Comparison of ENCODE assay signal across 9 mouse cellular contexts in genomic region chr11:96145622-96146270, GRCm38 (mm10). TPM values are rescaled to one million over a fixed set of nuclear protein-coding genes. Genes with fewer than 3 reads are reported as not detected.
DNase-seq lines count a peak whose midpoint lies in the region; ATAC-seq and TF ChIP-seq lines count a peak whose summit lies in the region.
"Had no signal": no experiment of that assay in that cellular context is flagged by ENCODE, and none has a peak within 500 bp of the region (broad histone marks: within the 10 kb centered on the region; RNA-seq: fewer than 3 reads in every experiment).

No protein-coding gene starts in this region.

- no peak for TF ChIP-seq POLR2A in ES-Bruce4 (IDR thresholded peaks at IDR 0.05; ENCODE audit: insufficient read depth, low read length)
- TF ChIP-seq POLR2A in bone marrow, adult 2 months (IDR thresholded peaks at IDR 0.05; ENCODE audit: borderline replicate concordance, control insufficient read depth, low read depth, low read length): no peak

- H3K36me3 ChIP-seq in ES-Bruce4 (ENCODE audit: control insufficient read depth, insufficient read depth, low read length, poor library complexity, severe bottlenecking): no peaks in the 10 kb centered on the region
- H3K36me3 ChIP-seq in forebrain, embryonic 13.5 days (ENCODE audit: poor library complexity, severe bottlenecking): no peaks in the 10 kb centered on the region
- H3K36me3 ChIP-seq in lung, embryonic 15.5 days: no peaks in the 10 kb centered on the region

- peak overlapping the region; percentile 43 for H3K4me2 ChIP-seq in forebrain, embryonic 13.5 days
- peak overlapping the region; percentile 44 for H3K4me2 ChIP-seq in lung, embryonic 15.5 days

- no peak overlapping the region for H3K27ac ChIP-seq in ES-Bruce4 (ENCODE audit: insufficient read depth, low read length)
- no peak overlapping the region for H3K27ac ChIP-seq in bone marrow, adult 2 months (ENCODE audit: control insufficient read depth, insufficient read depth, low read depth, low read length, poor library complexity)
- no peak overlapping the region for H3K27ac ChIP-seq in forebrain, embryonic 13.5 days
- H3K27ac ChIP-seq in lung, embryonic 15.5 days: no peak overlapping the region

- no peaks in the 10 kb centered on the region for H3K27me3 ChIP-seq in ES-Bruce4 (ENCODE audit: control insufficient read depth, insufficient read depth, low read length, poor library complexity, severe bottlenecking)
- H3K27me3 ChIP-seq in forebrain, embryonic 13.5 days: peaks cover 61% of the 10 kb centered on the region
- peaks cover 58% of the 10 kb centered on the region for H3K27me3 ChIP-seq in lung, embryonic 15.5 days

- no peak for ATAC-seq in forebrain, embryonic 13.5 days
- ATAC-seq in lung, embryonic 15.5 days (ENCODE audit: borderline replicate concordance, extremely low read depth, low FRiP score, low TSS enrichment): peak; percentile 62; the same call in 1 of the 2 replicates

- no peak for TF ChIP-seq EP300 in ES-Bruce4 (IDR thresholded peaks at IDR 0.05; ENCODE audit: insufficient read depth, low read depth, low read length)

- no peak overlapping the region for H3K4me3 ChIP-seq in ES-Bruce4 (ENCODE audit: low read depth, low read length)
- no peak overlapping the region for H3K4me3 ChIP-seq in bone marrow, adult 2 months (replicated peaks; ENCODE audit: control insufficient read depth, low read depth, low read length)
- peak overlapping the region; percentile 14; the same call in 1 of the 2 replicates for H3K4me3 ChIP-seq in forebrain, embryonic 13.5 days
- 0 out of 2 replicates have a peak overlapping the region, but pooled peaks have one; percentile 11 for H3K4me3 ChIP-seq in lung, embryonic 15.5 days

- H3K4me1 ChIP-seq in ES-Bruce4 (ENCODE audit: control insufficient read depth, insufficient read depth, low read length): peaks cover 3% of the 10 kb centered on the region
- H3K4me1 ChIP-seq in bone marrow, adult 2 months (ENCODE audit: control insufficient read depth, insufficient read depth, low read length): no peaks in the 10 kb centered on the region
- peaks cover 4% of the 10 kb centered on the region; the same call in 1 of the 2 replicates for H3K4me1 ChIP-seq in forebrain, embryonic 13.5 days
- peaks cover 5% of the 10 kb centered on the region for H3K4me1 ChIP-seq in lung, embryonic 15.5 days

- peak; percentile 68 to 86 for DNase-seq in heart, postnatal 14 days
- peak; percentile 90 to 93 for DNase-seq in kidney, postnatal 4 days
- peak; percentile 73 for DNase-seq in ovary, postnatal 14 days (ENCODE audit: low spot score)
- peak; percentile 25 for DNase-seq in urinary bladder, postnatal 10 days (ENCODE audit: low spot score)

- 2% methylated on average over 15 of the region's 15 CpGs for WGBS in bone marrow, adult 2 months
- WGBS in forebrain, embryonic 13.5 days: 2% methylated on average over 15 of the region's 15 CpGs
- 3% methylated on average over 15 of the region's 15 CpGs for WGBS in lung, embryonic 15.5 days

- intact Hi-C loops in heart, postnatal 14 days (cut with DNase I): loop anchor here (1.0 kb wide), 1 partner anchor 90 kb away; no protein-coding TSS in a partner anchor

- H3K9ac ChIP-seq in ES-Bruce4 (ENCODE audit: low read depth, poor library complexity, severe bottlenecking): no peak overlapping the region
- H3K9ac ChIP-seq in forebrain, embryonic 13.5 days: no peak overlapping the region
- peak overlapping the region; percentile 19; the same call in 1 of the 2 replicates for H3K9ac ChIP-seq in lung, embryonic 15.5 days

- no peaks in the 10 kb centered on the region for H3K9me3 ChIP-seq in ES-Bruce4 (replicated peaks; ENCODE audit: control insufficient read depth, insufficient read depth, low read length, poor library complexity, severe bottlenecking)
- H3K9me3 ChIP-seq in forebrain, embryonic 13.5 days (replicated peaks): no peaks in the 10 kb centered on the region
- no peaks in the 10 kb centered on the region for H3K9me3 ChIP-seq in lung, embryonic 15.5 days

- peak; percentile 81 for TF ChIP-seq CTCF in ES-Bruce4 (IDR thresholded peaks at IDR 0.05; ENCODE audit: low read depth, low read length)
- TF ChIP-seq CTCF in bone marrow, adult 2 months (IDR thresholded peaks at IDR 0.05; ENCODE audit: control insufficient read depth, insufficient read depth, low read length): peak; percentile 52

RNA-seq across cellular contexts. Expression of gene Ttll6, which starts 12.2 kb away (rescaled TPM):
- polyA plus RNA-seq in ES-Bruce4 (2011; ENCODE audit: insufficient read depth, insufficient read length, low read depth, missing spikeins): 6.9 and 7.9 TPM in 2 replicates
- polyA plus RNA-seq in bone marrow, adult 2 months (2011; ENCODE audit: insufficient read depth, insufficient read length, low replicate concordance, missing spikeins): not detected in 2 replicates
- polyA plus RNA-seq in forebrain, embryonic 13.5 days (2015; fragmentation: Nextera tagmentation; extraction: Ambion mirVana): 0.19 and 0.22 TPM in 2 replicates
- under 1 TPM in 1 of 2 experiments, not detected in 1; 0.07 TPM for total RNA-seq in heart, postnatal 14 days (2021)
- polyA plus RNA-seq in lung, embryonic 15.5 days (2015; fragmentation: Nextera tagmentation; extraction: Ambion mirVana): 0.68 and 0.93 TPM in 2 replicates

RNA-seq across cellular contexts. Expression of gene Calcoco2, which starts 34.0 kb away (rescaled TPM):
- 16.7 and 18.0 TPM in 2 replicates for polyA plus RNA-seq in ES-Bruce4 (2011; ENCODE audit: insufficient read depth, insufficient read length, low read depth, missing spikeins)
- 7.2 TPM in 1 of 2 replicates, not detected in the other for polyA plus RNA-seq in bone marrow, adult 2 months (2011; ENCODE audit: insufficient read depth, insufficient read length, low replicate concordance, missing spikeins)
- not detected in 2 replicates for polyA plus RNA-seq in forebrain, embryonic 13.5 days (2015; fragmentation: Nextera tagmentation; extraction: Ambion mirVana)
- total RNA-seq in heart, postnatal 14 days (2021): not detected
- 0.13 and 0.24 TPM in 2 replicates for polyA plus RNA-seq in lung, embryonic 15.5 days (2015; fragmentation: Nextera tagmentation; extraction: Ambion mirVana)
- polyA plus RNA-seq: large intestine, adult 2 months had no signal

RNA-seq across cellular contexts. Expression of gene Hoxb13, which starts 48.4 kb away (rescaled TPM):
- polyA plus RNA-seq in ES-Bruce4 (2011; ENCODE audit: insufficient read depth, insufficient read length, low read depth, missing spikeins): not detected in 2 replicates
- polyA plus RNA-seq in bone marrow, adult 2 months (2011; ENCODE audit: insufficient read depth, insufficient read length, low replicate concordance, missing spikeins): not detected in 2 replicates
- not detected in 2 replicates for polyA plus RNA-seq in forebrain, embryonic 13.5 days (2015; fragmentation: Nextera tagmentation; extraction: Ambion mirVana)
- total RNA-seq in heart, postnatal 14 days (2021): not detected
- polyA plus RNA-seq in lung, embryonic 15.5 days (2015; fragmentation: Nextera tagmentation; extraction: Ambion mirVana): not detected in 2 replicates
- polyA plus RNA-seq: large intestine, adult 2 months had no signal

Comparison
In these comparisons a context has a peak if more than half of its experiments do, and no peak if none do; other contexts are left out.
1. H3K4me3 ChIP-seq: peak in forebrain, embryonic 13.5 days (single experiment) and lung, embryonic 15.5 days (single experiment); none in ES-Bruce4 (single experiment) and bone marrow, adult 2 months (single experiment).
2. DNase-seq: peak in every context shown above with its lines; median percentile 92 in kidney, postnatal 4 days; 77 in heart, postnatal 14 days; 73 in ovary, postnatal 14 days; 25 in urinary bladder, postnatal 10 days.